Mouse (Mus musculus): ENCODE measurements around the gene Spats2l.
A peak's percentile ranks its signal among the peaks of the same experiment; 100 is the strongest.

Spats2l gene

DNA sequence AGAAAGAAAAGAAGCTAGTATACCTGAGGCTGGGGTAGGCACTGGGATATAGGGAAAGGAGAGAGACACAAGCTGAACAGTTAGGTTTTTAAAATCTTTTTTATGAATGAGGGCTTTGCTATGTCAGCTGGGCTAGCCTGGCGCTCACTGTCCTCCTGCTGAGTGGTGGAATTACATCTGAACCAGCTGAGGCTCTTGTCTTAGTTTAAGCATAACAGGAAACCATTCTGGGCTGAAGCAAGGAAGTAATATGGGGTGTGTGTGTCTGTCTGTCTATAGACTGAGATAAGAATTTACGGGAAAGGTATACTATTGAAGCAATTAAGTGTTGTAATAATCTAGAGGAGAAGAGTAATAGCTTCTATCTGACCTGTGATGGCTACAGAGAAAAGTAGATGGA is 197.6 kb downstream of the Spats2l start:
- DNase-seq (ENCODE audit: low read depth) = no peak

DNA sequence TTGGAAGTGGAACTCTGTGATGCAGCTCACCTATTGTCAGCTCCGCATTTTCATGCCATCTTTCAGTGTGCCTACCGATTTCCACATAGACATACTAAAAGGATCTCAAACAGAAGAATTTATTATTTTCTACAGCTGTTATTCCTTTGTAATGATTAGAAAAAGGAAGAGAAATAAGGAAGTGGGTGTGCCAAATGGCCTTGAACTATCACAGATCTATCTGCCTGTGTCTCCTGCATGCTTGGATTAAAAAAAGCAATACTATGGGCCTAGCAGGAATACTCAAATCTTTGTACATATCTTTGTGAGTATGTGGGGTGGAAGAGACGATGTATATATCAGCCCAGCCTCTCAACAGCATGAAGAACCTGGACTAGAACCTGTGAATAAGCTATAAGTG is 202.9 kb downstream of the Spats2l start:
- no peak for DNase-seq (ENCODE audit: low read depth)

DNA sequence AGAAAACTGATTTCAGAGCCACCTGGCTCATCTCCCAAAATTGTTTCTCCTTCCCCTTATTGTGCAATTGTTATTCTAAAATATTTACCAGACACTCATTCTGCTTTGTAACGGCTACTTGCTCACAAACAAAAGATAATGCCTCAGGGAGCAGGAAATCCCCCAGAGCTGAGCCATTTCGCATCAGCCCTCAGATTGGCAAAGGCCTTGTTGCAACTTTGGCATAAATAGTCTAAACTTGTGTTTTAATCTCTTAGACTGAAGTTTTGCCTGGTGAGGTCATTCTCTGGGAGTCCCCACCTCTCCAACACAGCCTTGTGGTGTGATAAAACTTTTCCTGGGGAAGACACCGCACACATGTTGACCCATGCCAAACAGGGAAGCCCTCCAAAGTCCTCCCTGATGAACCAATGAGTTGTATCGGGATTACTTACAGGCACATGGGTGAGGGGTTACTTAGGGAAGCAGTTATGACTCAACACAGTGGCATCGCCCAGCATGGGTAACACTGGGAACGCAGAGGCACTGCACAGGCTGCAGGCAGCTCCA is 215.2 kb downstream of the Spats2l start:
- DNase-seq (ENCODE audit: low read depth) = no peak

DNA sequence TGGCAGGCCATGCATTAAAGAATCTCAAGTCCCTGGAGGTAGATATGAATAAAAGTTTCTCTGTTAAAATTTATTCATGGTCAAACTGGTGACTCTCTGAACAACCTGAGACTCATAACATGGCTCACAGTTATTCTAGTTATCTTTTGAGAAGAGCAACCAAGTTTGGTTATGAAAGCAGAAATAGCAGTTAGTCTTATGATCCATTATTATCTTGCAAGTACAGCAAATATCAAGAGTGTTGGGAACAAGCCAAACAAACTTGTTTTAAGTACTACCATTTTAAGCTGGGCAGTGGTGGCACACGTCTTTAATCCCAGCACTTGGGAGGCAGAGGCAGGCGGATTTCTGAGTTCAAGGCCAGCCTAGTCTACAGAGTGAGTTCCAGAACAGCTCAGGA is 217.3 kb downstream of the Spats2l start:
- DNase-seq (ENCODE audit: low read depth) = no peak

DNA sequence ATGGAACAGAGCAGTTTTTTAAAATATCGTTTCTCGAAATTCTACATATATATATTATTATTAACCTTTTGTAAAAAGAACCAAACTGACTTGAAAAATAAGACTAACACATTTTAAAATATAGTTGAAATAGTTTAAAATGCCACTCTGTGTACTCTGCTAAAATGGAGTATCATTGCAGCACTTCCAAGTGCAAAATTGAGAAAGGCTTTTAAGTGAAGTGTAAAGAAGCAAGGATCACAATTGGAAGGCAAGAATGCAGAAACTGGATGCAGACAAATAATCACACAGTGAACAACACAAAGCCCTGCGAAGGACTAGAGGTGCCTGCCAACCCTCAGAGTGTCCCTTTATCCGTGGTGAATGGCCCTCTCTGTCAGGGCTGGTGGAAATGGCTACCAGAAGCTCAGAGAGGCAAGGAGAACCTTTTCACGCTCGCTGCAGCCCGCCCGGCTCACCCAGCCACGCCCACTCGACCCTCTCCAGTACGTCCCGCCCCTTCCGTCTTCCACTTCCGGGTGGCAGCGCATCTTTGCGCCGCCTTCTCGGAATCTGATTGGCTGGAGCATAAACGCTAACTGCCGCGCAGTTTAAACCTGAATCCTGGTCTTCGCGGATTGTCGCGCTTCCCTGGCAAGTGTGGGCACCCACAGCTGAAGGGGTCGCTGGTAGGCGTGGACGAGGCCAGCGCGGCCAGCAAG is 221.6 kb downstream of the Spats2l start, which contains the start of gene Sgo2a:
Gene Sgo2a (plus strand): TSS at position 540 of the 701 bp plus-strand sequence.
- peak; percentile 86 for DNase-seq (ENCODE audit: low read depth)

DNA sequence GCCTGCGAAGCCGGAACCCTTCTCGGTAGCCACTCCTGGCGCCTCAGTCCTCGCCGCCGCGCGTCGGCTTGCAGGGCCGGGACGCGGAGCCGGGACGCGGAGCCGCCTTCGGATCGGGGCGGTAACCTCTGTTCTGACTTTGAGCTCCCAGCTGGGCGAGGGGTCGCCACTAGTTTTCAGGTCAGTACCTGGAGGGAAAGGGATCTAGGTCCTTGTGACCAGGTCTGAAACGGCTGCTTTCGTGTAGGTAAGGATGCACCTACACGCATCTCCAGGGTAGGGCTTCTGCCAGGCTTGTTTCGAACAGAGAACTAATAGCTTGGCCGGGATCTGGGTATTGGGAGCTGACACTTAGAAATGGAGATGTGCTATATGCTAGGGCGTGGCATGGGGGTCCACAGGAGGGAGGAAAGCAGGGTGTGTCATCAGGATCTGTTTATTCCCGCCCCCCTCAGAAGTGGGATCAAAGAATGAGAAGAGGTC is 222.2 kb downstream of the Spats2l start:
- peak; percentile 4 for DNase-seq (ENCODE audit: low read depth)
